Mouse (Mus musculus) MN1 (cell line): ENCODE measurements around the gene Apom.
"Not testable (repeated sequence)": the region's sequence is repeated elsewhere in the genome, so short reads cannot be mapped to it uniquely, and the experiment has no call there.

Source experiments
- DNase-seq: peaks from one replicate; pipeline ENCODE4 v3.0.0-alpha.2; 2016; ENCODE audit warnings: low spot score

Gene Apom

DNA sequence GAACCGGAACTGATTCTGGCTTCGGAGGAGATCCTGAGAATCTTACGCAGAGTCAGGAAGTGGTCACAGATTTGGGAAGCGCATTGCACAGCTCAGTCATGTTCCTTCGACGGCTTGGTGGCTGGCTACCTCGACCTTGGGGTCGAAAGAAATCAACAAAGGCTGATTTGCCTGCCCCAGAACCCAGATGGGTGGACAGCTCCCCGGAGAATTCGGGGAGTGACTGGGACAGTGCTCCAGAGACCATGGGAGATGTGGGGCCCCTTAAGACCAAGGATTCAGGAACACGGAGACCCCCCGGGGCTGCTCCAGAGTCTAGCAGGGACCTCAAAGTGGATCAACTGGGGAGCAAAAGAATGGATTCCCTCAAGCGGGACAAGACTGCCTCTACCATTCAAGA lies 4.8 kb downstream of the Apom start:
- DNase-seq = no peak

DNA sequence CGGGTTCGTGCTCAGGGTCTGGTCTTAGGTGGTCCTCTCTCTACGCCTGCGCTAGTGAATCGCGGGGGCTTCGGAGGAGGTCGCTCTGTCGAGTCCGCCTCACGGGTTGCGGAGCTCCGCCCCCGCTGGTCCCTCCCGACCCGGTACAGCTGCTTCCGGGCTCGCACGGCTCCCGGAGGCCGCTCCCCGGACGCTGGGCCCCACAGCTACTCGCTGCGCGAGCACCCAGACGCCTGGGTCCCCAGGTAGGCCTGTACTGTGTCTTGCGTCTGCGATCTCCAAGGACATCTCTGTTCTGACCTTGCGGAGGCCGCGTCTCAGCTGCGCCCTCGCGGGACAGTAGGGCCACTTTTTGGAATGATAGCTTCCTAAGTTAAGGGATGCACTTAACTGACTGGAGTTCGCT lies 5.6 kb downstream of the Apom start, which contains the start of gene D17H6S53E:
Gene D17H6S53E (plus strand): TSS at position 168 of the 406 bp plus-strand sequence.
- peak; percentile 72 for DNase-seq

DNA sequence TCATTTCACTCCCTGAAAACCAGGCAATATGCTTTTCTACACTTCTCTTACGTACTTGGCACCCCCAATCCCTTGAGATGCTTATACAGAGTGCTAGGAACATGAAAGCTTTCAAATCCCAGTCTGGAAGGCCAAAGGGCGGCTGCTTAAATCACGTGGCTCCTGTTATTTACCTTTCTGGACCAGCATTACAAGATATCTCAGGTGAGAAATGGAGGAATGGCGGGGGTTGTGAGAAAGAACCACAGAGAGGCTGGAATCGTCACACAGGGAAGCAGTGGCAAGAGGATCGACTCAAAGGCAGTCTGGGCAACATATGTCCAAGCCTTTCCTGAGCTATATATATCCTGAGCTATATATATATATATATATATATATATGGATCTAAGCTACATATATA lies 6.3 kb downstream of the Apom start:
- no peak for DNase-seq

DNA sequence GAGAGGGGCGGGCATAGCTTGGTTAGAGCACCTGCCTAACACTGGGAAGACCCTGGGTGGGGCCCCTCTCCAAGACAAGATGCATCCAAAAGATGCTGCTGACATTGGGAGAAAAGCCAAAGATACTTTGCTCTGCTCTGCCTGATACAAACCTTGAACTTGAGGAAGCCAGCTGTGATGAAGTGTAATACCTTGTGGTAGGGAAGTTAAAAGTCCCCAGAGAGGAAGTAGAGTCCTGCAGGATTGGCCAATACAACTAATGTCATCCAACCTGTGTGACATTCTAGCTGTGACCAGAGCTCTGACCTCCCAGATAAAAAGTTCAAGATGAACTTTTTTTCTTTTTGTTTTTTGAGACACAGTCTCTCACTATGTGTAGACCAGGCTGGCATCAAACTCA lies 6.8 kb downstream of the Apom start:
- no peak for DNase-seq

DNA sequence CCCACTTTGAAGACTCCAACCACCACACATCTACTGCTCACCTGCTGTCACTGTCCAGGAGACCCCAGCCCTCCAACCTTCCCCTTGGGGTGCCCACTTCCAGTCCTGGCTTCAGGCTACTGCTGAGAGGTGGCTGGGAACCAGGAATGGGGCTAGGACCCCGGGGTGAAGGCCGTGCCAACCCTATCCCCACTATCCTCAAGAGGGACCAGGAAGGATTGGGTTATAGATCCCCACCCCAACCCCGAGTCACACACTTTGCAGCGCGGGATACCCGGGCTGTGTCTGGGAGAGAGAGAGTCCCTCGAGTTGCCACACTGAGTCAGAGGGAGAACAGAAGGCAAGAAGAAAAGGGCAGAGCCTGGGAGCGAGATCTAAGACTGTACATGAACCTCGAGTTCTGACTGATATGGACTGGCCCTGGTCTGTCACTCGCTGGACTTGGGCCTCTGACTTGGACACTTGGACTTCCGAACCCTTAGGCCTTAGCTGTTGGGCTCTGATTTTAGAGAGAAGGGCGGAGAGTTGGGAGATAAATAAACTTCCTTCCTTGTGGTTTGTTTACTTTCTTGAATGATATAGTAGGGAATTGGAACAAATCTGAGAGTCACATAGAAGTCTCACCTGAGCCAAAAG lies 7.5 kb downstream of the Apom start:
- DNase-seq = not testable (repeated sequence)

DNA sequence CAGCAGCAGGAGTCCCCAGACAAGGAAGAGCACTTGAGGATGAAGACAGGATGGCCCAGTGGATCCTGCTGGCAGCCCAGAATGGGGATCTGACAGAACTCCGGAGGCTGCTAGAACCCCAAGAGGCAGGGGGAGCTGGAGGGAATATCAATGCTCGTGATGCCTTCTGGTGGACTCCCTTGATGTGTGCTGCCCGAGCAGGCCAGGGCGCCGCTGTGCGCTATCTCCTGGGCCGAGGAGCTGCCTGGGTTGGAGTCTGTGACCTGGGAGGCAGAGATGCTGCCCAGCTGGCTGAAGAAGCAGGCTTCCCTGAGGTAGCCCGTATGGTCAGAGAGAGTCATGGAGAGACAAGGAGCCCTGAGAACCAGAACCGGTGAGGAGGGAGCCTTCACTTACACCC lies 8.6 kb downstream of the Apom start:
- DNase-seq = not testable (repeated sequence)

DNA sequence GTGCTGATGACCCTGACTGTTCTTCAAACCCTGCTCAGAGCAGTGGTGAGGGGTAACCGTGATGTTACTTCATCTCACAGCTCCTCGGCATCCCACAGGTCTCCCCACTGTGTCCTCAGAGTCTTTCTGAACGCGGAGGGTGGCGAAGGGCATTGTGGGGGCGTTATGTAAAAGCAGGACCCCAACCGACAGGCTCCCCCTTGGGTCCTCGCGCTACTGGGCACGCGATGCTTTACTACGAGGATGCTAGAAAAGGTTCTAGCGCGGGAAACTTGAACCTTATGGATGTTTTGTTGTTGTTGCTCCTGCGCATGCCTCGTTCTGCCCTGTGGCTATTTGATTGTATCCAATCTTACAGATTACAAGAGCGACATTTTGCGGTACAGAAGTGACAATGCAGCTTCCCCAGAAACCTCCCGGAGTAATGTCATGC lies 10.0 kb downstream of the Apom start, which contains the start of gene Csnk2b:
Gene Csnk2b (minus strand): TSS at position 183 of the 433 bp plus-strand sequence.
- peak; percentile 91 for DNase-seq

DNA sequence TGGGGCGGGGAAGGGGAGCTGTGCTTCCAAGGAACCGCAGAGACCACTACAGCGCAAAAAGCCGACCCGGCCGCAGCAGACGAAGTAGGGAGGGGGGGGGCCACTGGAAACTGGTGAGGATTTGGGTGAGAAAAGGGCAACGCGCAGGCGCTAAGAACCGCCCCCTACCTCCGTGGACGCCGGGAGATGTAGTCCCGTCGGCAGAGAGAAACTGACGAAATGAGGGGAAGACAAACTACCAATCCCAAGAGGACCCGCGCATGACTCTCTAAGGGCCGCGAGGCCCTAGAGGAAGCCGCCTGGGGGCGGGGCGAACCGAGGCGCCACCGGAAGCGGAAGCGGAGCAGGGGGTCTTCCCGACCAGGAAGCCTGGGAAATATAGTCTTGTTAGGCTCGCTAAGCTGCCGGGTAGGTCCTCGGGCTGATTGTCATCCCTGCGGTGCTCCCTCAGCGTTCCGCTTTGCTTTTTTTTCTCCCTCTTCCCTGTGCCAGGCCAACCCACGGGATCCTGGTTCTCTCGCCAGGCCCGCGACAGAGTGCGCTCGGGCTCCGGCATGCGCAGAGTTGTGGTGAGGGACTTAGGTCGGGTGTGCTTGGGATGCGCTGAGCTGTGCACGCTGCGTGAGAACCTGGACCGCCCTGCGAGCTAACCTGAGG lies 10.6 kb downstream of the Apom start, which contains the start of gene Gpank1:
Gene Gpank1 (plus strand): TSS at position 313 of the 657 bp plus-strand sequence.
- peak; percentile 99 for DNase-seq

DNA sequence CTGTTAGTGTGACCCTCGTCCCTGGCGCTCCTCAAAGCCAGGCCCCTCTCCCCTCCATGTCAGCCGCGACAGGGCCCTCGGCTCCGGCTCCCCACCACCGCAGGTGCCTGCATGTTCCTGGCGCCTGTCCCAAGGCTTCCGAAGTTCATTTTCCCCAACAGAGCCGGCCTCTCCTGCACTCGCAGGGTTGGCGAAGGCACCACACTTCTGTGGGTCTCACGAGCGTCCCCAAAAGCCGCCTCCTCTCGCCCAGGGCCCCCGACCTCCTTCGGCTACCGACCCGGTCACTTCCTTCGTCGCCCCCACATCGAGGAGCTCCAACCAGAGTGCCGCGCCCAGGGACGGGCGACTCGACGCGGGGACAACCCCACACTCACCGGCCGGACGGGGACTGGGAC lies 11.1 kb downstream of the Apom start:
- no peak for DNase-seq

DNA sequence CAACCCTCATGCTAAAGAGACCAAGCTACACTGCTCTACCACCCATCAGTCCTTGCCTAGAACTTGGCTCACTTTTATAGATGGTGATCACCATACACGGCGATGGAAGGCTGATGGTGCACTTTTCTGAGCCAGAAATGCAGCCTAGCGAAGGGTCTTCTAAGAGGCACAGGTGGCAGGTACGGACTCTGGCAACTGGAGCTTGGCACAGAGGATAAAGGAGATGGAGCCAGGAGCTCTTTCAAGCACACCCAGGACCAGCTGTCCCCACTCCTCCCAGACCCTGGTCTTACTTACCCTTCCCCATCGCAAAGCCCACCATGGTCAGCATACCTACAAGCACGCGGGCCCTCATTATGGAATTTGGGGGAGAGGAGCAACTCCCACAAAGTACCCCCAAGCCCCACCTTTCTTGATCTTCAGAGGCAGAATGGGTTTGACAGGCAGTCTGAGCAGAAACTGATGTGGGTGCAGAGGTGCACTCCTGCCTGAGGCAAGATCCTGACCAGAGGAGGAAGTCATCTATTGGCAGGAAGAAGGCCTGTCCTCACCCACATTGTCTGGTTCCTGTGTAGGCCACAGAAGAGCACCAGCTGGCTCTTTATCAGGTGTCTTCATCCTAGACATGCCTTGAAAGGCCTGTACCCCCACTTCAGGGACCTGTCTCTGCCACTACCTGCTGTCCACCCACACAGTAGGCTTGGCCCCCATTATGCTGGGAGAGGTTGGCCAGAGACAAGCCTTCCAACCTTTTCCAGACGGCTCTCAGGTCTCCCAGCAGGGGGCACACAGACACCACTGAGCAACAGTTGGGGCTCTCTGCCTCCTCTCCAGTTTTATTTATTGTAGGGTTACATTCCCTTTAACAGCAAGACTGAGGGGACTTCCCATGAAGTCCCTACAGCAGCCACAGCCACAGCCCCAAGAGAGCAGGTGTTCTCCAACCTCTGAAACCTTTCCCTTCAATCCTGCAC lies 16.5 kb downstream of the Apom start, which contains the start of gene Ly6g5b:
Gene Ly6g5b (minus strand): TSS at position 383 of the 974 bp plus-strand sequence.
- DNase-seq = peak; percentile 53

DNA sequence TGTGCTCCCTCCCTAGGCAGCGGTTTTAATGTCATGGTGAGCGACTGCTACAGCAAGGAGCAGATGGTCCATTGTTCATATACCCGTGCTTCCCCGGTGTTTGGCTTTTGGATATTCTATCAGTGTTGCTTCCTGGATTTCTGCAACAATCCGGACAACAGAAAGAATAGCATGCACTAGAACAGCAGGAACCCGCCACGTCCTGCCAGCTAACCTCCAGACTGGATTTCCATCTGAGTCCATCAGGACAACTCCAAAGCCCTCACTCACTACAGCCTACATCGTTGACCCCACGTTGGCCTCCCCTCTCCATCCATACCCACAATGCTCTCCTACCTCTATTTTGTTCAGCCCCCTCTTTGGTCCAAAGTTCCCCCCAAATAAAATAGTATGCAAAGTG lies 20.1 kb downstream of the Apom start:
- no peak for DNase-seq

DNA sequence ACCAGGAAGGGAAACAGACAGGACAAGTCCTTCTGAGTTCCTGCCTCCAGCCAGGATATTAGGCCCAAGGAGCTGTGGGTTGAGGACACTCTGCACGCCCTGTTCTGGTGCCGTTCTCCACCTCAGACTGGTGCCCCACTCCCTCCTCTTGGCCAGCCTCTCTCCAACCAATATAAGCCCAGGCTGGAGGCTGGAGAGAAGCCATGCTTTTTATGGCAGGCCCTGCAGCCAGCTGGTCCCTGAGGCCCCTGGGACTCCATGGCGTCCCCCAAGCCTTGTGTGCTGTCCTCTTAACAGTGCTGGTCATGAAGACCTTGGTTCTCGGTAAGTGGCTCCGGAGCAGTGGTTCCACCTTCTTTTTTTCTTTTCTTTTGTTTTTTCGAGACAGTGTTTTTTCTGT lies 23.8 kb downstream of the Apom start, which contains the start of gene Ly6g5c:
Gene Ly6g5c (plus strand): TSS at position 183 of the 400 bp plus-strand sequence.
- no peak for DNase-seq

DNA sequence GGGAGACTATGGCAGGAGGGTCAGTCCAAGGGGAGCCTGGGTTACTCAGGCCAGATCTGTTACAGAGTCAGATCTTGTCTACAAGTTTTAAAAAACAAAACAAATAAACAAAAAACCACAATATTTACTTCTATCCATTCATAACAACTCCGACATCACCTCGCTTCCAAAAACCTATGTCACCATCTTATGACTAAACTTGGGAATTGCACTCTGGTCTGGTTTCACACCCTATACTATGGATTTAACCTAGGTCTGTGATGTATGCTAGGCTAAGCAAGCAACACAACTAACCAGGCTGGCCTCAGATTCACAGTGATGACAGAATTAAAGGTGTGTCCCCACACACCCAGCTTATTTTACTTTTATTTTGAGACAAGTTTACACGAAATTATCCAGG lies 25.3 kb downstream of the Apom start:
- no peak for DNase-seq

DNA sequence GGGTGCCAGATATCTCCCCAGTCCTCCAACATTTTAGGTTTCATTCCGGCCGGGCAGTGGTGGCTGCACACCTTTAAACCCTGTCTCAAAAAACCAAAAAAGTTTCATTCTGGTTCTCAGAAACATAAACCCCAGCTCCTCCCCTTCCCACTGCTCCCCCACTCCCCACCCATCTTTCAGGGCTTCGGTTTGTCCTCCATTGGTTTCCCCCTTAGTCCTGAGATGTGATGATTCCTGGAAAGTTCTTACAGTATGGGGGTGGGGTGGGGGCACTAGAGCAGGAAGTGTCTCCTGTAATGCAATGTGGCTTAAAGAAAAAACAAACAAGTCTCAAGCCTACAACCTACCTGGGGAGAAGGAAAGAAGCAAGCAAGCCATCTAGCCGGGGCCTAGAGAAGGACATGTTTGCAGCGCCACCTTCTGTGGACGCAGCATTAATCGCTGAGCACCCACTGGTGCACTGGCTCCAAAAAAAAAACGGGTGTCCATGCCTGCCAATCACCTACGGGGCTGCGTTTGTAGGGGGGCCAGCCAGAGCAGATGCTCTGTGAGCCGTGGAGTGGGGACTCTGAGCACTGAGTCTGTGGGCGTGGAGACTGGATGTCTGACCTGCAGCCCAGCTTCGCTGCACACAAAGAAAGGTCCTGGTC lies 26.0 kb downstream of the Apom start:
- no peak for DNase-seq

DNA sequence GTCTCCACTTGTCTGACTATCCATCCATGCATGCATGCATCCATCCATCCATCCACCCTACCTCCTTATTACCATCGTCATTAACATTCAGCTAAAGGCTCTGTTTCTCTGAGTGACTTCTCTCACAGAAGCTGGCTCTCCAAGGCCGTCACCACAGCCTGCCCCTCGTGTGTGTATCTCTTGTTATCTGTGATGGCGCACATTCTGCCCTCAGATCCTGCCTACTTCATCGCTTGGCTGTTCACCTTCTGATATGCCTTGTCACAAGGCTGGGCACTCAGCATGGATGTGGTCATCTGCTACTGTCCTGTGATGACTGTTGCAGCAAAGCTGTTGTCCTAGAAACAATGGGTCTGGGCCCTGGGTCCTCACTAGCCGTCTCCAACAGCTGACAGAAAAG lies 27.1 kb downstream of the Apom start:
- DNase-seq = no peak

DNA sequence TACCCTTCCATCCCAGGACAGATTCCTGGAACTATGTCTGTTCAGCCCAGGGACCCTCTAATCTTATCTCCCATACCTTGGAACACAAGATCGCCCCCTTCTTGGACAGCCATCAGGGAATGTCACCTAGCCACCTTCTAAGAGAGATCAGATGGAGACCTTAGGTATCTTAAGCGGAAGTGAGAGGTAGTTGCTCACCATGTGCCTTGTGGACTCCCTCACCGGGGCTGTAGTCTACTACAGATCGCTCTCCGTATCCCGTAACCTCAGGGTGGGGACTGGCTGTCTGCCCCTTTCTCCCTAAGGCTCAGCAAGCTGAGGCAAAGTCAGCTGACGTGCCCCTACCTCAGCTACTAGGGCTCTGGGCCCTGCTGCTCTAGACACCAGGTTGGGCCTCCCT lies 27.8 kb downstream of the Apom start:
- no peak for DNase-seq

DNA sequence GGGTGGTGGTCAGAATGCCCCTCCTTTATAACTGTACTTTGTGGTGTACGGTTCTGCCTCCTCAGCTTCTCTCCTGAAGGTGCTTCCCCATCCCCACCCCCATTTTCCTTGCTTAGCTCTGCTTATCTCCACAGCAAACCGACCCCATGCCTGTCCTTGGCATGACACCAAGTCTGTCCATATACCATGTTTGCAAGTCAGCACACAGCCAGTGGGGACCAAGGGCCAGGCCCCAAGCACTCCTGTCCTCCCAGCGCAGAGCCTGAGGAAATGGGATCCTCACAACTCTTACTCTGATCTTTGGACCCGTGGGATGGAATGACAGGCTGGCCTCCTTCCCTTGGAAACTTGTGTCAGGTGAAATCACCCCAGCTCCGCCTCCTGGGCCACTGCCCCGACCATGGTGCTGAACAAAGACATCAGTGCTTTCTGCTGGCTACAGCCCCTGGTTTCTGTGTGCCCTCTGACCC lies 28.6 kb downstream of the Apom start:
- DNase-seq = no peak

DNA sequence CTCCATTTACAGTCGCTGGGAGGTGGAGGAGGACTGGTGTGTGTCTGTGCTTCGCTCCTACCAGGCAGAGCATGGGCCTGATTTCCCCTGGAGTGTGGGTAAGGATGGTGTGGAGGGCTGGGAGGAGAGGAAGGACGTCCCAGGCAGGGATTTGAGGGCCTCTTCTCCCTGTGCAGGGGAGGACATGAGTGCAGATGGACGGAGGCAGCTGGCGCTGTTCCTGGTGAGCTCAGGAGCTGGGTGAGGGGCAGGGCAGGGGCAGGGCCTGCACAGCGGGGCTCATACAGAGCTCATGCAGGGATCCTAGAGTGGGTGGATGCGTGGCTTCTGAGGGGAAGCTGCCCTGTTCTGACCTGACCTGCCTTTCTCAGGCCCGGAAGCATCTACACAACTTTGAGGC lies 29.6 kb downstream of the Apom start:
- DNase-seq = peak; percentile 74

DNA sequence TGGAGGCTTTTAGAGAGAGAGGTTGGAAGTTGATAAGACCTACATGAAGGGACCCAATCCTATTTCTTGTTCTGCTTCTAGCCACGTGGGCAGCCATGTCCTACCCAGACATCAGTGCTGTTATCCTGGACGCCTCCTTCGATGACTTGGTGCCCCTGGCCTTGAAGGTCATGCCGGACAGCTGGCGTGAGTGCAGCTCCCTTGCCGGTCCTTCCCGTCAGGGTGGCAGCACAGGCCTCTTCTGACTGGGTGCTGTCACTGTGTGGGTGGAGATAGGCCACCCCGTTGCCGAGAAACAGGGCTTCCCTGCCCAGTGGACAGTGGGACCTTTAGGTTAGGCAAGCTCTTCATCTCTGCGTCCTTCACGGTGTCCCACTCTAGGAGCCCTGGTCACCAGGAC lies 30.7 kb downstream of the Apom start:
- DNase-seq = no peak

DNA sequence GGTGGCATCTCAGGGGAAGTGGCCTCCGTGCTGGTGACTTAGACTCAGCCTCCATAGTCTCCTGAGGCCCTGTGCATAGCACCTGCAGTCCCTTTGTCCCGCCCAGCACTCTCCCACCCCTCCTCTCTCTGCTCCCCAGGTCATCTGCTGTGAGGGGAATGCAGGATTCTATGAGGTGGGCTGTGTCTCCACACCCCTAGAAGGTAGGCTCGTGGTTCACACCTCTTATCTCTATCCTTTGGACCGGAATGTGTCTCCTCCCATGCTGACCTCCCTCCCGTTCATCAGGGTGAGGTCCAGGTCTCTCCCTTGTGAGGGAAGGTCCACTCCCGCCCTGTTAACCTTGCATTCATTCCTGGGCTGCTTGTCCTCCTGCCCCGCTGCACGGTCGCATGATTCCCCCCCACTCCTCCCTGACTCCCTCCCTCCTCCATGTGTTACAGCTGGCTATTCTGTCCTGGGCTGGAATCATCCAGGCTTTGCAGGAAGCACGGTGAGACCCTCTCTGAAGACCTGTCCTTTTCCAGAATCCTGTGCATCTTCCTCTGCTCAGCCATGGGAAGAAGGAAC lies 31.6 kb downstream of the Apom start:
- no peak for DNase-seq

DNA sequence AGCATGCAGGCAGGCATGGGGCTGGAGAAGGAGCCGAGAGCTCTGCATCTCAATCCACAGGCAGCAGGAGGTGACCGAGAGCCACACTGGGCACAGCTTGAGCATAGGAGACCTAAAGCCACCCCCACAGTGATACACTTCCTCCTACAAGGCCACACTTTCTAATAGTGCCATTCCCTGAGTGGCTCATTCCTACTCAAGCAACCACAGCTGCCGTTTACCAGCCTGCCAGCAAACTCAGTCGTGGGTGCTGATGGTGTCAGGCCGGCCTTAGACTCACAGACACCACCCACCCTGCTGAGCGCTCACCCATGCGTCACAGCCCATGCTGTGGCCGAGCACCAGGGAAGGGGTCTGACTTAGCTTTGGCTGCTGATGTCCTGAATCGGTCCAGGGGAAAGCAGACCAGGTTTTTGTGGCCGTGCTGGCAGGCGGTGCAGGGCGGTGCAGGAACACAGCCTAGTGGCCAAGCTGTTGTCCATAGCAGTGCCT lies 34.6 kb downstream of the Apom start:
- no peak for DNase-seq
